Mouse (Mus musculus) hindbrain, embryonic 13.5 days (tissue): ENCODE data around the gene Rtl1. TPM values are rescaled to one million over a fixed set of nuclear protein-coding genes. Genes with fewer than 3 reads are reported as not detected.

ENCODE experiments used
- ATAC-seq: fragments of 200-750 bp; cut with Nextera tagmentation; 2 replicates; pipeline ENCODE4 v1.8.0; 2017; ENCODE audit warnings: moderate TSS enrichment; ENCODE audit not compliant: low FRiP score
- H3K27ac ChIP-seq: fragments of 300-500 bp; sonication (generic); 2 replicates; pipeline ENCODE4 v1.5.1; 2015; ENCODE audit warnings: inconsistent platforms, mild to moderate bottlenecking, moderate library complexity
- H3K27me3 ChIP-seq: fragments of 300-500 bp; sonication (generic); 2 replicates; pipeline ENCODE4 v1.6.1; 2015; ENCODE audit warnings: mild to moderate bottlenecking, inconsistent platforms
- H3K36me3 ChIP-seq: fragments of 300-500 bp; sonication (generic); 2 replicates; pipeline ENCODE4 v1.6.1; 2015; ENCODE audit warnings: mild to moderate bottlenecking, inconsistent platforms
- H3K4me1 ChIP-seq: fragments of 300-500 bp; sonication (generic); replicated peaks from 2 replicates; pipeline ENCODE4 v1.6.1; 2015; ENCODE audit warnings: inconsistent platforms
- H3K4me2 ChIP-seq: fragments of 300-500 bp; sonication (generic); 2 replicates; pipeline ENCODE4 v1.6.1; 2015; ENCODE audit warnings: inconsistent platforms, mild to moderate bottlenecking, moderate library complexity
- H3K4me3 ChIP-seq: fragments of 300-500 bp; sonication (generic); 2 replicates; pipeline ENCODE4 v1.5.1; 2015; ENCODE audit warnings: mild to moderate bottlenecking, inconsistent platforms
- H3K9ac ChIP-seq: fragments of 300-500 bp; sonication (generic); 2 replicates; pipeline ENCODE4 v1.6.1; 2015; ENCODE audit warnings: mild to moderate bottlenecking, inconsistent platforms
- H3K9me3 ChIP-seq: fragments of 300-500 bp; sonication (generic); 2 replicates; pipeline ENCODE4 v1.6.1; 2016; ENCODE audit warnings: inconsistent platforms
- WGBS: fragments of 180-500 bp; shearing (Covaris S2); methylation state at CpG from one replicate; pipeline ENCODE4 v1.1.7; 2015; 5-methylcytosine and 5-hydroxymethylcytosine counted together
- polyA plus RNA-seq: library from polyadenylated mRNA; unstranded; fragments of >200 nt; fragmentation: Nextera tagmentation; extraction: Ambion mirVana; gene quantifications from 2 replicates; pipeline ENCODE4 v1.2.1, GENCODE M21; 2015

Rtl1 gene
- polyA plus RNA-seq = 1.5 and 2.1 TPM in 2 replicates

- Histone ChIP-seq H3K9me3 (no peaks in the 10 kb centered on the region), H3K27ac (no peak within 1 kb of the TSS), H3K9ac (no peak within 1 kb of the TSS), H3K4me1 (peaks cover 16% of the 10 kb centered on the region), H3K4me3 (no peak within 1 kb of the TSS), H3K27me3 (no peaks in the 10 kb centered on the region), H3K4me2 (no peak within 1 kb of the TSS), H3K36me3 (peaks cover 59% of the 10 kb centered on the region)
- ATAC-seq = no peak
- 89% methylated on average over 7 of the region's 7 CpGs for WGBS
Measured at GRCm38 (mm10) chr12:109600230-109600629, at the start of gene Rtl1. Gene Rtl1 (minus strand): TSS chr12:109600330.

GRCm38 (mm10) chr12:109640560-109641167 is 40.5 kb upstream of the Rtl1 start:
- no peak overlapping the region for H3K27ac ChIP-seq
- no peaks in the 10 kb centered on the region for H3K27me3 ChIP-seq
- peaks cover 10% of the 10 kb centered on the region for H3K4me1 ChIP-seq
- H3K4me2 ChIP-seq = no peak overlapping the region
- 5% methylated on average over 3 of the region's 3 CpGs for WGBS
- H3K9me3 ChIP-seq = no peaks in the 10 kb centered on the region
- no peak for ATAC-seq
- H3K4me3 ChIP-seq = no peak overlapping the region
- no peak overlapping the region for H3K9ac ChIP-seq
- H3K36me3 ChIP-seq = peaks cover 4% of the 10 kb centered on the region

- 25% methylated on average over 3 of the region's 3 CpGs for WGBS
- no peak overlapping the region for H3K9ac ChIP-seq
- no peaks in the 10 kb centered on the region for H3K27me3 ChIP-seq
- no peak for ATAC-seq
- no peaks in the 10 kb centered on the region for H3K9me3 ChIP-seq
- H3K4me2 ChIP-seq = no peak overlapping the region
- H3K36me3 ChIP-seq = peaks cover 16% of the 10 kb centered on the region; the same call in 1 of the 2 replicates
- no peak overlapping the region for H3K27ac ChIP-seq
- no peak overlapping the region for H3K4me3 ChIP-seq
- H3K4me1 ChIP-seq = 0 out of 2 replicates have a peak, but pooled peaks cover 7% of the 10 kb centered on the region
Measured at GRCm38 (mm10) chr12:109632035-109632434, 31.9 kb upstream of the Rtl1 start.

- no peak overlapping the region for H3K4me2 ChIP-seq
- 0 out of 2 replicates have a peak, but pooled peaks cover 7% of the 10 kb centered on the region for H3K4me1 ChIP-seq
- H3K9me3 ChIP-seq = no peaks in the 10 kb centered on the region
- H3K4me3 ChIP-seq = no peak overlapping the region
- no peak for ATAC-seq
- WGBS = 67% methylated on average over 1 of the region's 1 CpGs
- no peak overlapping the region for H3K27ac ChIP-seq
- H3K9ac ChIP-seq = no peak overlapping the region
- peaks cover 19% of the 10 kb centered on the region for H3K36me3 ChIP-seq
- H3K27me3 ChIP-seq = no peaks in the 10 kb centered on the region
Measured at GRCm38 (mm10) chr12:109628887-109629286, 28.8 kb upstream of the Rtl1 start.

GRCm38 (mm10) chr12:109626910-109627309 is 26.8 kb upstream of the Rtl1 start:
- Histone ChIP-seq H3K27ac (no peak overlapping the region), H3K36me3 (peaks cover 19% of the 10 kb centered on the region), H3K27me3 (no peaks in the 10 kb centered on the region), H3K9ac (no peak overlapping the region), H3K4me2 (no peak overlapping the region), H3K4me1 (0 out of 2 replicates have a peak, but pooled peaks cover 5% of the 10 kb centered on the region), H3K4me3 (no peak overlapping the region), H3K9me3 (no peaks in the 10 kb centered on the region)
- ATAC-seq = no peak
- WGBS = 89% methylated on average over 5 of the region's 5 CpGs

GRCm38 (mm10) chr12:109620196-109620595 is 20.1 kb upstream of the Rtl1 start:
- WGBS = 83% methylated on average over 3 of the region's 3 CpGs
- ATAC-seq = no peak
- Histone ChIP-seq H3K4me1 (peaks cover 8% of the 10 kb centered on the region), H3K9me3 (no peaks in the 10 kb centered on the region), H3K4me2 (no peak overlapping the region), H3K27ac (no peak overlapping the region), H3K27me3 (no peaks in the 10 kb centered on the region), H3K36me3 (peaks cover 32% of the 10 kb centered on the region), H3K9ac (no peak overlapping the region), H3K4me3 (no peak overlapping the region)

GRCm38 (mm10) chr12:109617993-109618392 is 17.9 kb upstream of the Rtl1 start:
- H3K27me3 ChIP-seq = peaks cover 6% of the 10 kb centered on the region; the same call in 1 of the 2 replicates
- WGBS = 90% methylated on average over 14 of the region's 14 CpGs
- H3K4me2 ChIP-seq = no peak overlapping the region
- H3K36me3 ChIP-seq = peaks cover 50% of the 10 kb centered on the region
- ATAC-seq = no peak
- H3K4me3 ChIP-seq = no peak overlapping the region
- no peaks in the 10 kb centered on the region for H3K9me3 ChIP-seq
- H3K4me1 ChIP-seq = peaks cover 23% of the 10 kb centered on the region
- H3K27ac ChIP-seq = no peak overlapping the region
- H3K9ac ChIP-seq = no peak overlapping the region

GRCm38 (mm10) chr12:109617126-109617525 is 17.0 kb upstream of the Rtl1 start:
- no peak overlapping the region for H3K9ac ChIP-seq
- H3K27ac ChIP-seq = no peak overlapping the region
- peaks cover 57% of the 10 kb centered on the region for H3K36me3 ChIP-seq
- H3K4me3 ChIP-seq = no peak overlapping the region
- WGBS = 30% methylated on average over 15 of the region's 15 CpGs
- H3K4me1 ChIP-seq = peaks cover 25% of the 10 kb centered on the region
- ATAC-seq = peak; percentile 38; the same call in 1 of the 2 replicates
- peak overlapping the region; percentile 25; the same call in 1 of the 2 replicates for H3K4me2 ChIP-seq
- peaks cover 6% of the 10 kb centered on the region; the same call in 1 of the 2 replicates for H3K27me3 ChIP-seq
- H3K9me3 ChIP-seq = no peaks in the 10 kb centered on the region

- Histone ChIP-seq H3K4me1 (peaks cover 25% of the 10 kb centered on the region), H3K4me2 (no peak overlapping the region), H3K4me3 (no peak overlapping the region), H3K27ac (no peak overlapping the region), H3K9ac (no peak overlapping the region), H3K36me3 (peaks cover 65% of the 10 kb centered on the region), H3K27me3 (peaks cover 6% of the 10 kb centered on the region; the same call in 1 of the 2 replicates), H3K9me3 (no peaks in the 10 kb centered on the region)
- no peak for ATAC-seq
- WGBS = 70% methylated on average over 8 of the region's 8 CpGs
Measured at GRCm38 (mm10) chr12:109615371-109615770, 15.2 kb upstream of the Rtl1 start.

GRCm38 (mm10) chr12:109614416-109614815 is 14.3 kb upstream of the Rtl1 start:
- no peak for ATAC-seq
- Histone ChIP-seq H3K4me1 (peaks cover 25% of the 10 kb centered on the region), H3K36me3 (peaks cover 71% of the 10 kb centered on the region), H3K27ac (0 out of 2 replicates have a peak overlapping the region, but pooled peaks have one; percentile 12), H3K4me2 (no peak overlapping the region), H3K4me3 (no peak overlapping the region), H3K9ac (no peak overlapping the region), H3K9me3 (no peaks in the 10 kb centered on the region; the same call in 1 of the 2 replicates), H3K27me3 (peaks cover 6% of the 10 kb centered on the region; the same call in 1 of the 2 replicates)
- WGBS = 41% methylated on average over 10 of the region's 10 CpGs

GRCm38 (mm10) chr12:109612392-109613385 is 12.6 kb upstream of the Rtl1 start:
- no peak overlapping the region for H3K27ac ChIP-seq
- no peaks in the 10 kb centered on the region; the same call in 1 of the 2 replicates for H3K9me3 ChIP-seq
- H3K9ac ChIP-seq = peak overlapping the region; percentile 46; the same call in 1 of the 2 replicates
- WGBS = 56% methylated on average over 26 of the region's 34 CpGs
- H3K27me3 ChIP-seq = peaks cover 6% of the 10 kb centered on the region; the same call in 1 of the 2 replicates
- H3K4me3 ChIP-seq = peak overlapping the region; percentile 28
- H3K4me2 ChIP-seq = peak overlapping the region; percentile 51
- H3K36me3 ChIP-seq = peaks cover 89% of the 10 kb centered on the region
- H3K4me1 ChIP-seq = peaks cover 26% of the 10 kb centered on the region
- no peak for ATAC-seq
